Mouse (Mus musculus) stomach, postnatal 0 days (tissue): ENCODE measurements at regions not wholly inside any gene's neighbourhood (a gene's known extent, or its start where the extent isn't known, plus 50 kb on each side); places are given as distances from the start of the nearest gene placed in this dataset.

Source experiments
- ATAC-seq: fragments of 200-750 bp; cut with Nextera tagmentation; 2 replicates; pipeline ENCODE4 v1.8.0; 2017; ENCODE audit not compliant: low FRiP score, low TSS enrichment
- DNase-seq: peaks from one replicate; pipeline ENCODE4 v3.0.0-alpha.2; 2016; ENCODE audit warnings: low spot score
- H3K27ac ChIP-seq: fragments of 300-500 bp; sonication (generic); replicated peaks from 2 replicates; pipeline ENCODE4 v1.5.1; 2014; ENCODE audit warnings: mild to moderate bottlenecking, control low read depth
- H3K27me3 ChIP-seq: fragments of 300-500 bp; sonication (generic); 2 replicates; pipeline ENCODE4 v1.6.1; 2014; ENCODE audit warnings: low read length; ENCODE audit not compliant: control insufficient read depth, insufficient read depth
- H3K36me3 ChIP-seq: fragments of 300-500 bp; sonication (generic); 2 replicates; pipeline ENCODE4 v1.6.1; 2014; ENCODE audit warnings: low read length, mixed read lengths; ENCODE audit not compliant: control insufficient read depth, insufficient read depth
- H3K4me1 ChIP-seq: fragments of 300-500 bp; sonication (generic); replicated peaks from 2 replicates; pipeline ENCODE4 v1.6.1; 2014; ENCODE audit warnings: antibody characterized with exemption; ENCODE audit not compliant: control insufficient read depth, insufficient read depth
- H3K4me2 ChIP-seq: fragments of 300-500 bp; sonication (generic); replicated peaks from 2 replicates; pipeline ENCODE4 v1.6.1; 2014; ENCODE audit warnings: low read depth, mild to moderate bottlenecking, control low read depth, moderate library complexity
- H3K4me3 ChIP-seq: fragments of 300-500 bp; sonication (generic); 2 replicates; pipeline ENCODE4 v1.5.1; 2014; ENCODE audit warnings: low read depth, low read length, control low read depth
- H3K9ac ChIP-seq: fragments of 300-500 bp; sonication (generic); 2 replicates; pipeline ENCODE4 v1.6.1; 2014; ENCODE audit warnings: mild to moderate bottlenecking, low read length, control low read depth, mixed read lengths
- H3K9me3 ChIP-seq: fragments of 300-500 bp; sonication (generic); 2 replicates; pipeline ENCODE4 v1.6.1; 2016; ENCODE audit warnings: low read length; ENCODE audit not compliant: control insufficient read depth
- CTCF ChIP-seq: IDR thresholded peaks from 2 replicates; pipeline ENCODE4 v1.5.1; 2016; ENCODE audit warnings: antibody characterized with exemption, low read depth, mild to moderate bottlenecking, moderate library complexity
- EP300 ChIP-seq: optimal IDR thresholded peaks from 2 replicates; pipeline ENCODE3; 2016; ENCODE audit warnings: antibody characterized with exemption
- WGBS: fragments of 180-500 bp; shearing (Covaris S2); extraction: QIAGEN DNeasy Blood & Tissue Kit; methylation state at CpG from one replicate; pipeline ENCODE4 v1.1.7; 2014; 5-methylcytosine and 5-hydroxymethylcytosine counted together

DNA sequence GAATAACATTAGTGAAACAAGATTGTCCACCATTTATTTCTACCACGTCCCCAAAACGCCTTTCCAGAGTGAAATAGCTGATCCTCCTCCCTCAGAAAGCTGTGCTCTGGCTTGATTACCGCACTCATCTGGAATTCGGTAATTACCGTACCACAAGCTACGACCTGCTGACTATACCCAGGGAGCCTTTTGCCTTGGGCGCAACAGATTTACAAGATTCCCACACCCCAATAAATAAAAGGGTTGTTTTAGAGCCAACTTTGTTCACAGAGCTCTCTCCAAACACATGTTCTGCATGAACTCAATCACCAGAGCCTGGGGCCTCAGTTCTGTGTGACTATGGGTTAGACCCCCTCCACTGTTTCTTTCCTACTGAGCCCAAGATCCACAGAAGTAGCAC is 171.1 kb upstream of the Nckap5 start:
- TF ChIP-seq EP300 (peak; percentile 57), CTCF (no peak)
- H3K9me3 ChIP-seq, result no peaks in the 10 kb centered on the region
- H3K27me3 ChIP-seq, result no peaks in the 10 kb centered on the region
- ATAC-seq, result peak; percentile 21; the same call in 1 of the 2 replicates
- DNase-seq, result no peak
- no peaks in the 10 kb centered on the region for H3K4me1 ChIP-seq
- H3K9ac ChIP-seq, result no peak overlapping the region
- WGBS, result 57% methylated on average over 7 of the region's 7 CpGs
- H3K27ac ChIP-seq, result peak overlapping the region; percentile 56
- no peak overlapping the region for H3K4me3 ChIP-seq
- no peak overlapping the region for H3K4me2 ChIP-seq
- H3K36me3 ChIP-seq, result no peaks in the 10 kb centered on the region

DNA sequence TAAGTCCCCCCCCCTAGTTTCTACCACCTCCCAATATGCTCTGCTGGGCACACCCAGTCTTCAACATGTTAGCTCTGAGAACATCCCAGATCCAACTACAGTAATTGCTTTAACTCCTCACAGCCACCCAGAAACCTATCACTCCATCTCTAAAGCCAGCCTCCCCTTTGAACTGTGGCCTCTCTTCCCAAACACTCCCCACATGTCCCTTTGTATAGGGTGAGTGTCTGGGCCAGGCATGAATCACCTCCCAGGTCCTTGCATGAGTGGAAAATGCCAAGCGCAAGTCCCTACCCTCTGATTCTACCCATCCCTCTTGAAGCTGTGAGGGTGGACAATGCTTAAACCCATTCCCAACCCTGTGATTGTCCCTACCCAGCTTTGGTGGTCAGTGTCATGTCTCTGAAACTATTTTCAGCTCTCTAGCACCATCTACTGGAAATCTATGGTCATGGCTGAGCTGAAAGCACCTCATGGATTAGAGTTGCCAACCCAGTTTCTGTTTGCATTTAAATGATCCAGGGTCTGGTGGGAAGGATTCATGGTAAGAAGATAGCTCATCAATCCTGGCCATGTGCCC is 162.6 kb upstream of the Nckap5 start:
- Histone ChIP-seq H3K4me3 (no peak overlapping the region), H3K27me3 (no peaks in the 10 kb centered on the region), H3K36me3 (no peaks in the 10 kb centered on the region), H3K9ac (no peak overlapping the region), H3K27ac (no peak overlapping the region), H3K4me1 (no peaks in the 10 kb centered on the region), H3K9me3 (no peaks in the 10 kb centered on the region), H3K4me2 (no peak overlapping the region)
- ATAC-seq (peak; percentile 47), DNase-seq (peak; percentile 33)
- WGBS, result 75% methylated on average over 1 of the region's 1 CpGs
- TF ChIP-seq EP300, result no peak
- TF ChIP-seq CTCF, result peak; percentile 88

DNA sequence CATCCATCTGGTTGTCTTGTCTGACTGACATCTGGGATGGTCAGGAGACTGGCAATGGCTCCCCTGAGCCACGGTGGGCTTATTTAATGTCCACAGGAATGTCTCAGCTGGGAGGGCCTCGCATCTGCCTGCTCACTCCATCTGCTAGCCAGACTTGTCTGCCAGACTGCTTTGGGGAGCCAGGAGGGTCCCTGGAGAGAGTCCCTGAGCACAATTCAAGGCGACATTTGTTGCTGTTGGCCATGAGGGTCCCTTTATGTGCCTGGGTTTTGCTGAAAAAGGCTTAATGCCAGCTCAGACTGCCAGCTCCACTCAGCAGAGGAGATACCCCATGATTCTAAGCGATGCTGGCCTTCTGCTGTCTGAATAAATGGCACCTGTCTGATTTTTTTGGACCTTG is 161.8 kb upstream of the Nckap5 start:
- ATAC-seq, result no peak
- WGBS, result 67% methylated on average over 4 of the region's 4 CpGs

DNA sequence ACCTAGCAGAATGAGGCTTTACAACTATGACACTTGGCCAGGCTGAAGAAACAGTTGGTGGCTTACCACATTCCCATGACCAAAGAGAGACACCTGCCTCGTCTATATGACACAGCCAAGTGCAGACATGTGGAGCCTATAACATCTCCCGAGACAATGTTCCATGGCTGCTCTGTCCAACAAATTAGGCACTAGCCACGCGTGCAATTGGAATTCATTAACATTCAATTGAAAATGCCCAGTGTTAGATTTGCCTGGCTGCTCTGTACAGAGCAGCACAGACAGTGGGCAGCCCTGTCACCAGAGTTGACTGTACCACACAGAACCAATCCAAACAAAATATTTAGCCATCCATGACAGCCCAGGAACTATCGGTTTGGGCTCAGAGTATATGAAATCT is 152.2 kb upstream of the Nckap5 start:
- no peak for ATAC-seq
- H3K4me2 ChIP-seq, result no peak overlapping the region
- H3K27me3 ChIP-seq, result no peaks in the 10 kb centered on the region
- TF ChIP-seq CTCF (no peak), EP300 (no peak)
- H3K36me3 ChIP-seq, result no peaks in the 10 kb centered on the region
- H3K4me3 ChIP-seq, result no peak overlapping the region
- no peak overlapping the region for H3K9ac ChIP-seq
- H3K9me3 ChIP-seq, result no peaks in the 10 kb centered on the region
- WGBS, result 87% methylated on average over 5 of the region's 5 CpGs
- DNase-seq, result no peak
- H3K27ac ChIP-seq, result no peak overlapping the region
- no peaks in the 10 kb centered on the region for H3K4me1 ChIP-seq

More for the DNA sequence above, 161.8 kb upstream of the Nckap5 start:
- Histone ChIP-seq H3K9ac (no peak overlapping the region), H3K36me3 (no peaks in the 10 kb centered on the region), H3K4me1 (no peaks in the 10 kb centered on the region), H3K27ac (no peak overlapping the region), H3K4me3 (no peak overlapping the region), H3K4me2 (no peak overlapping the region), H3K27me3 (no peaks in the 10 kb centered on the region), H3K9me3 (no peaks in the 10 kb centered on the region)
- TF ChIP-seq EP300 (no peak), CTCF (no peak)
- no peak for DNase-seq

DNA sequence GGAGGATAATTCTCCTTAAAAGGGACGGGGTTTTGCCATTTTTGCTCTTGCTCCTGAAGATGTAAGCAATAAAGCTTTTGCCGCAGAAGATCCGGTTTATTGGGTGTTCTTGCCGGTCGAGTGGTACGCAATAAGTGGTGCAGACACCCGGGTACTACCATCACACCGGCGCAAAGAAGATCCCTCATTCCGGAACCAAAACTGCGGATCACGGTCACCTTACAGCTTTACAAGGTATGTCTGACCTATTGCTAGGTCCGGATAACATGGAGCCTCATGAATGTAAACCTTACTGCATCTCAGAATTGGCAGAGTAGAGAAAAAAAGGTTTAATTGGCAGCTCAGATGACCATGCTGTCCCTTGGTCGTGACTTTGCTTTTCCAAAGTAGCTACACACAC is 149.7 kb upstream of the Nckap5 start:
- H3K27ac ChIP-seq, result no peak overlapping the region
- H3K36me3 ChIP-seq, result no peaks in the 10 kb centered on the region
- no peak overlapping the region for H3K4me3 ChIP-seq
- ATAC-seq (no peak), DNase-seq (no peak)
- H3K9ac ChIP-seq, result no peak overlapping the region
- no peaks in the 10 kb centered on the region for H3K27me3 ChIP-seq
- H3K4me2 ChIP-seq, result no peak overlapping the region
- no peaks in the 10 kb centered on the region for H3K9me3 ChIP-seq
- WGBS, result 95% methylated on average over 14 of the region's 14 CpGs
- H3K4me1 ChIP-seq, result no peaks in the 10 kb centered on the region
- no peak for TF ChIP-seq EP300
- no peak for TF ChIP-seq CTCF

DNA sequence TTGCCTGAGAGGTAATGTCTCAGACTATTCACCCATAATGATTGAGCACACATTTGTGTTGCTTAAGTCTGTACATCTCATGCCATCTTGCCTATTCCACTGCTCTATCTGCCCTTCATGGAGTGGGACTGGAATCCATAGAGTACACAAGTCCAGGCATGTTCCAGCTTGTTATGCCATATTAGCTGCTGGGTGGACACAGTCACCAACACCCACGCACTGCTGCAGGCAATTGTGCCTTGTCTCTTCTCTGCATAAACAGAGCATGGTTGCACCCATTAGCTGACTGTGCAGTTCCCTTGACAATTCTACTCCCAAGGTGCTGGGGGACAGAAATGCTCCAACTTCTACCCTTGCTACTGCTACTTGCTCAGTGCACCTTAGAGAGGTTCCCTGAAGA is 143.3 kb upstream of the Nckap5 start:
- no peak for TF ChIP-seq EP300
- no peak for TF ChIP-seq CTCF
- 74% methylated on average over 1 of the region's 1 CpGs for WGBS

More for the DNA sequence above, 143.3 kb upstream of the Nckap5 start:
- ATAC-seq (no peak), DNase-seq (no peak)
- Histone ChIP-seq H3K4me3 (no peak overlapping the region), H3K4me2 (no peak overlapping the region), H3K9me3 (no peaks in the 10 kb centered on the region), H3K27me3 (no peaks in the 10 kb centered on the region), H3K9ac (no peak overlapping the region), H3K4me1 (no peaks in the 10 kb centered on the region), H3K27ac (no peak overlapping the region), H3K36me3 (no peaks in the 10 kb centered on the region)
